Mouse (Mus musculus) heart, postnatal 36 days (tissue): Measurements from ENCODE around the gene Rab11a. TPM values are rescaled to one million over a fixed set of nuclear protein-coding genes. Genes with fewer than 3 reads are reported as not detected.
"Not testable (repeated sequence)": the region's sequence is repeated elsewhere in the genome, so short reads cannot be mapped to it uniquely, and the experiment has no call there.

Source experiments
- DNase-seq, 2 experiments: peaks; one replicate each; pipeline ENCODE4 v3.0.0; 2021 to 2022
- intact Hi-C: fragments of 180-260 bp; cut with DNase I; formaldehyde crosslinking; loops from one replicate; pipeline ENCODE4 v1.15.1; 2025
- total RNA-seq, 2 experiments: library from RNA; stranded (reverse); gene quantifications; 2 replicates each; pipeline ENCODE4 v1.2.3; 2021

Gene Rab11a
- total RNA-seq, 2 experiments from 2014 or later: 181 to 194 TPM

DNA sequence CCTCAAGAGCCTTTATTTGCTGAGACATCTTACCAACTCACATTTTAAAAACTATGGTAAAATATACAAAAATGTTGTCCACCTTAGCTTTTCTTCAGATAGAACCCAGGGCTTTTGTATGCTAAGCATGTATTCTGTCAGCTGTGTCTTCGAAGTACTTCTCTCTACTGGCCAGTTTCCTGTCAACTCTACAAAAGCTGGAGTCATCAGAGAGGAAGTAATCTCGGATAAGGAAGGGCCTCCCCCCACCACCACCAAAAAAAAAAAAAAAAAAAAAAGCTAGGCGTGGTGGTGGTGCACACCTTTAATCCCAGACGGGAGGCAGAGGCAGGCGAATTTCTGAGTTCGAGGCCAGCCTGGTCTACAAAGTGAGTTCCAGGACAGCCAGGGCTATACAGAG, 11.8 kb upstream of the Rab11a start:
- intact Hi-C loops: no loop called here
- DNase-seq: no peak

GRCm38 (mm10) chr9:64747735-64748134, 10.2 kb upstream of the Rab11a start:
- intact Hi-C loops: no loop called here
- no peak for DNase-seq

DNA sequence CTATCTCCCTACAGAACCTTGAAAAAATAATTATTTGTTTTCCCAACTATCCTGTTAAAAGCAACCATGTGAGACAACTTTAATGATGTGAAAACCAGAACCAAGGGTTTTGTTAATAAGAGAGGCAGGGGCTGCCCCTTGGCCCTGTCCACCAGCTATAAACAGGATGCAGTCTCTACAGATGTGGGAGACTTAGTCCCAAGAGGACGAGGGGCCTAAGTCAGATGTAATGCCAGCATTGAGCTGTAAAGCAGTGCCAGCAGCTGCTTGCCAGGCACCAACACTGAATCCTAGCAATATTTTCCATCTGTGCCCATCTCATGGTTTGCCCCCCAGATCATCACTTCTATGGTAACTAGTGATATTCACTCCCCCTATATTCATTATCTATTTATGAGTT, 4.9 kb upstream of the Rab11a start:
- intact Hi-C loops: no loop called here
- no peak for DNase-seq

DNA sequence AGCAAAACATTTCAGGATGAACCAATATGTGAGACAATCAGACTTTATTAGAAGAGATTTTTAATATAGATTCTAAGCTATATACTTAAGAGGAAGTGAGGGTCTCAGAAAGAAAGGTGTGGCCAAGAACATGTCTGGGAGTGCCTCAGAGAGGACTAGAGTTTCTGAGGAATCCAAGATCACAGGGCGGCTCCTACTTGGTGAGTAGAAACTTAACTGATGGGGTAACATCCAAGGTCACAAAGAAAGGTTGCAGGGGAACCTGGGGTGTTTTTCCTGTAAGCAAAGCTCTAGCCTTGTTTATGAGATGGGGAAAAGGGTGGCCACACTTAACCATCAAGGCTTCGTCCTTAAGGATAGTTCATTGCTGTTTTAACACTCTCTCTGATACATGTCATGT, 1.4 kb upstream of the Rab11a start:
- intact Hi-C loops: loop anchor here (5.0 to 10.0 kb wide), 2 partner anchors 73 to 394 kb away; partner anchors contain the start of genes Dennd4a and Dis3l
- DNase-seq: no peak

- intact Hi-C loops: loop anchor here (5.0 to 10.0 kb wide), 2 partner anchors 75 to 392 kb away; partner anchors contain the start of genes Dennd4a and Dis3l
- DNase-seq: peak; percentile 68 to 72
Observed at GRCm38 (mm10) chr9:64736639-64737405, 736 bp downstream of the Rab11a start.

DNA sequence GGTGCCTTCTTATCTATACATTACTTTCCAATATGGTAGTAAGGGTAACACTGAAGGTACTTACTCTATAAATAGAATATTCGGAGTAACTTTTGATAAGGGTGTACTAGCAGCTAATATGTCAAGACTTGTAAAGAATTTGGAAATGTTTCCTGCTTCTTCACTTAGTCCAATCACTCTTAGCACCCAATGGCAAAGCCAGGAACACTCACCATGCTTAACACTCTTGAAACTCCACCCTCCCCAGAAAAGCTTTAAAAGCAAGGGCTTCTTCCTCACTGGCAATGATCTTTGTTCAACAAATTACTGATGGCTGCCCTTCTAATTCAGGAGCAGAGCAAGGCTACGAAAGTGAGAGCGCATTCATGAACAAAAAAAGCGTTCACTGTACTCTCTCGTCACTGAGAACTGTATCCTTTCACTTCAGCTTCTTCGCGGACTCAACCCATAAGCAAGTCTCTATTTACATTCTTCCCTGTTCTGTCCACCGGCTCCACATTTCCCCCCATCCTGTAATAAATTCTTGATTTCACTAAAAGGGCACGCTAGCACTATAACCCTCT, 1.4 kb downstream of the Rab11a start:
- no peak for DNase-seq
- intact Hi-C loops: loop anchor here (5.0 to 10.0 kb wide), 2 partner anchors 76 to 391 kb away; partner anchors contain the start of genes Dennd4a and Dis3l

- not testable (repeated sequence) for DNase-seq
- intact Hi-C loops: loop anchor here (5.0 to 10.0 kb wide), 2 partner anchors 77 to 390 kb away; partner anchors contain the start of genes Dennd4a and Dis3l
Observed at GRCm38 (mm10) chr9:64734992-64735391, 2.6 kb downstream of the Rab11a start.

DNA sequence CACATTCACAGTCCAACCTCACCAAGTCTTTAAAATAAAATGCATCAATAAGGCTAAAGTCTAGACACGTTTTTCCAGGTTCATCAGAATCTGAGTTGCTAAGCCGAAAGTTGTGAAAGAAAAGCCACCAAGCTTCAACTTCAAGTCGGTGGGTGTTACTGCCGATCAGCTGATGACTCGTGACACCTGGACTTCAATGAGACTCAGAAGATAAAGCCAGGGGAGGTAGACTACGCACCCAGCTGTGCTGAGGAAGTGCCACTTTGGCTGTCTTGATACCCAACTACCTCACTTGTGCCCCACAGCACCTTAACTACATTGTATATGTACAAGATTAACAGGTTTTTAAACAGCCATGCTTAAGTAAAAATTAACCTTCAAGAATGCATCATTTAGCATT, 3.4 kb downstream of the Rab11a start:
- intact Hi-C loops: loop anchor here (10.0 kb wide), 1 partner anchor 389 kb away; the partner anchor contains the start of gene Dis3l

DNA sequence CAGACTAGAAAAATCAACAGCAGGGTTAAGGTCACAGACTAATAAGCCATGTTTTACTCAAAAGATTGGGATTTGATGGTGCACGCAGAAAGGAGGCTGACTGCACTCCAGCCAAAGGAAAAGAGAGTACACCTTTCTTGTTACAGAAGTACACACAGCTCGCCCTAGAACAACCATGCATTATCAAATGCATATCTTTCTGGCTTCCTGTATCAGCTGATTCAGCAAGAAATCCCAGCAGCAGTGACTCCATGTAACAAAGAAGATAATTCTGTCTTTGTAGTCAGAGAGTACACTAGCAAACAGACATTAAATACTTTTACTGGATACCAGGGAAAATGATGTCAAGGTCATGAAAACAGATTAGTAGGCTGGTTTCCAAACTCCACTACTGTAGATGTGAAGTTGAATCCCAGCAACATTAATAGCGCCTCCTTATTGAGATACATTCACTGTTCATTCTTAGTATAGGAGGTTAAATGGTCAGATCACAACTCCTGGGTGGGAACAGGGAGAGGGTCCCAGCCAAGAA, 6.5 kb downstream of the Rab11a start:
- no peak for DNase-seq
- intact Hi-C loops: loop anchor here (10.0 kb wide), 1 partner anchor 386 kb away; the partner anchor contains the start of gene Dis3l

More for the DNA sequence above, 3.4 kb downstream of the Rab11a start:
- no peak for DNase-seq

DNA sequence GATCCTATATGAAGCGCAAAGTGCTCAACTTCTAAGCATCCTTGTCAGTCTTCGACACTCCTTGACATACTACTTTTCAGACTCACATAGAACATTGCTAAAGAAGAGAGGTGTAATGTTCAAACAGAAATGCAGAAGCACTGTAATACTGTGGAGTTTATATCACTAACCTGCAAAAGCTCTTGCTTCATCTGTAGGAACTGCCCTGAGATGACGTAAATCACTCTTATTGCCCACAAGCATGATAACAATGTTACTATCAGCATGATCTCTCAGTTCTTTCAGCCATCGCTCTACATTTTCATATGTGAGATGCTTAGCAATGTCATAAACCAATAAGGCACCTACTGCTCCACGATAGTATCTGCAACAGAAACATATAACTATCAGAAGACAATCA, 11.1 kb downstream of the Rab11a start:
- intact Hi-C loops: no loop called here
- no peak for DNase-seq

- no peak for DNase-seq
- intact Hi-C loops: no loop called here
Observed at GRCm38 (mm10) chr9:64719526-64720163, 17.9 kb downstream of the Rab11a start.

- DNase-seq, intact Hi-C loops: not testable (repeated sequence)
Observed at GRCm38 (mm10) chr9:64710291-64710690, 27.3 kb downstream of the Rab11a start.

- intact Hi-C loops: no loop called here
- no peak for DNase-seq
Observed at GRCm38 (mm10) chr9:64704073-64704840, 33.3 kb downstream of the Rab11a start.

DNA sequence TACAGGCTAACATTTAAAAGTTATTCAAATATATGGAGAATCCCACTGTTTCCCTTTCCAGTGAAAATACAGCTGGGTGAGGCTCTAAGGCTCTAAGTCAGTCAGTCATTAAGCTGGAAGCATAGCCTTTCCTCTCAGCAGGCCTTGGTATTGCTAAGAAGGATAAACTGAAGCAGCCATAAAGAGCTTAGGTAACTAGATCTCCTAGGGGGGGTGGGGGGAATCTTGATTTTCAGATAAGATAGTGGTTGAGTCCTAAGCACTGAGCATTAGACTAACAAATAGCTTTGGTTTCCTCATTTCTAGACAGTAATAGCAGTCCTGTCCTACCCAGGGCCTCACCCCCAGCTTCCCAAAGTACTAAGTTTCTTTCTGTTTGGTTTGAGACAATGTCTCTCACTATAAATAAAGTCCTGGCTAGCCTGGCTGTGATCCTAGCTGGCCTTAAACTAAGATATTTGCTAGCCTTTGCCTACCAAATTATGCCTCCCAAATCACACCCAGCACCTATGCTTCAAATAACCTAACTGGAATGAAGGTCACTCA, 34.1 kb downstream of the Rab11a start:
- intact Hi-C loops: no loop called here
- no peak for DNase-seq

DNA sequence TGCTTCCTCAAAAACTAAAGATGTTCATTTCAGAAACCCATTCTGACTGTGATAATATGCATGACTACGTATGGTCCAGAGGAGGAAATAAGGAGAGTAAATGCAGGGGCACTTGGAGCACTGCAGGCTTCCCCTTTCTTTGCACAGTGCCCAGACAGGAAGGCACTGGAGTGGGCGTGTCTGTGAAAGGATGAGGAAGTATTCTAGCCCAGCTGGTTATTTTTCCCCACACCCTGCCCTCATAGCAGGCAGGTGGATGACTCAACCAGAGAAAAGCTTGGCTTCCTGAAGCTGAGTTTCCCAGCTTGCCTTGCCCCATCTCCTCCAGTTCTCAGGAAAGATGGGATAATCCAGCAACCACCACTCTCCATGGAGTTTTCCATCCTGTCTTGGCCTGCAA, 34.6 kb downstream of the Rab11a start:
- intact Hi-C loops: no loop called here
- peak; percentile 17 to 25 for DNase-seq

GRCm38 (mm10) chr9:64702391-64702790, 35.2 kb downstream of the Rab11a start:
- no peak for DNase-seq
- intact Hi-C loops: no loop called here

- intact Hi-C loops: no loop called here
- no peak for DNase-seq
Observed at GRCm38 (mm10) chr9:64701651-64702050, 35.9 kb downstream of the Rab11a start.

DNA sequence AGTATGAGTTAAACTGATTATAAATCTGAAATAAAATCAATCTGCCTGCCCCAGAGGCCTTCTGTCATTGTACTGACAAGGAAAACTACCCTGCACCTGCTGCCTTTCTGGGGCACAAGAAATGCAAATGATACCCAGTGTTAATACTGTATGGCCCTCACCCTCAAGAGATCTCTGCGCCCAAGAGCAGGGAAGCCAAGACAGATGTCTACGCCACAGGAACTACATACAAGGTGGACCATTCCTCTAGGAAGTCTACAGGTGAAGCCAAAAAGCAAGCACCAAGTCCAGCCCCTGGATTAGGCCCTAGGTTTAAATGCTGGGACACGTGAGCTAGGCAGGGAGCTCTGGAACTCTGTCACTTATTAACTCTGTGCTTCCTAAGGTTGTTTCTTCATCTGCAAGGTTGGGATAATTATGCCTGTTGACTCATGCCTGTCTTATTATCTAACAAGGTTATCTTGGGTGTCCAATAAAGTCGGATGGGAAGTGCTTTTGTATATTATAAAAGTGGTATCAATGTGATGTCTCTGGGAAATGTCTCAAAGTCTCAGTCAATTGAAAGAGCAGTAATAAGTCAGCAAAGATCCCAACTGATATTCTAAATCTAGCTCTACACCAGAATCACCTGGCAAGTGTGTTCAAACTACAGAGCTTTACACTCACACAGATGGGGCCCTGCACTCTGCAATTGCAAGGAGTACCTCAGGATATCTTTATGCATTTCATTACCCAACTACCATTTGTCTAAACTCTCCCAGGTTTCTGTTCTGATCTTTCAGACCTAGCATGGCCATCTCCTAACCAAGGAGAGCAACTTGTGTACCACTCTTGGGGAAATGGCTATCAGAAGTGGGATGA, 36.9 kb downstream of the Rab11a start:
- intact Hi-C loops: no loop called here
- no peak for DNase-seq

- intact Hi-C loops: no loop called here
- DNase-seq: no peak
Observed at GRCm38 (mm10) chr9:64698586-64698985, 39.0 kb downstream of the Rab11a start.
